Mouse (Mus musculus) small intestine, adult 2 months (tissue): ENCODE data around the gene Lmbr1l.

Experiments used
- CTCF ChIP-seq: fragments of 200-500 bp; IDR thresholded peaks from 2 replicates; pipeline ENCODE4 v1.5.1; 2012; ENCODE audit warnings: low read depth, mild to moderate bottlenecking, control low read depth, inconsistent platforms, low read length, moderate library complexity, mixed read lengths; ENCODE audit not compliant: insufficient replicate concordance, insufficient read length; ENCODE audit errors: extremely low read depth
- POLR2A ChIP-seq: fragments of 200-500 bp; IDR thresholded peaks from 2 replicates; pipeline ENCODE4 v1.6.1; 2012; ENCODE audit warnings: low read depth, mild to moderate bottlenecking, control low read depth, inconsistent platforms, low read length, moderate library complexity

DNA sequence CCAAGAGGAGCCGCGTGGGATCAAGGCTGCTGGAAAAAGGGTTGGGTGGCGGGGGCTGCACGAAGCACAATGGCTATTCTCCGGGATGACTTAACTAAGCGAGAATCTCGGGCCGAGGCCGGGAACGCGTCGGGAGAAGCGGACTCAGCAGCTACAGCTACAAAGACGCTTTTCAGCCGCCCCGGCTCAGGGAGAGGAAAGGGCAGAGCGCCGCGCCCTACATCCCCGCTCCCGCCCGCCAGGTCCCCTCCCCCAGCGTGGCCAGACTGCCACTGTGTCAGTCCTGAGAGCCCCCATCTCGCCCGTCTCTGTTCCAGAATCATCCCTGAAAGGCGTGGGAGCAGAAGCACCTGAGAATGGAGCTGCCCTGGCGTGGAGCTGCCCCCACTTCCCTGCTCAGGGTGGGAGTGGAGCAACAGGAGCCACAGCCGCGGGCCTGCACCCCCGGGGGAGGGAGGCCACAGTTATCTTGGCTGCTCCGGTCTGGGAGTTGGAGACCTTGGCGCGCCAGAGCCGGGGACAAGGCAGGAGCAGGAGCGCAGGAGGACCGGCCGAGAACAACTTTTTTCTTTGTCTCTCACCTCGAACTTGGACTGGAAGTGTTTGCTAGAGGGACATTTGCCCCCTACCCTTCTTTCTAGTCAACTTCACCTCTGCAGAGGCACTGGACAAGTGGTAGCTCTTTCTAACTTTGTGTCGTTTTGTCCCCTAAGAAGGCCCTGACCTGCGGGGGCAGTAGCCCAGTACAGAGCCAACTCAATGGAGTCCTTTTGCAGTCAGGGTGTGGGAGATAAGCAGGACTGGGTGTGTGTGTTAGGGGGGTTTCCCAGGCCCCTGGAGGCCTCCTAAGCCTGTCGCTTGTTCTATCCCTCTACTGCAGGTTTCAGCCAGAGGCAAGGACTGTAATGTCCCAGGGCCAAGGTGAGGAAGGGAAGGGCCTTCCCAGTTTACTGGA lies 22.1 kb downstream of the Lmbr1l start:
- TF ChIP-seq CTCF: no peak
- no peak for TF ChIP-seq POLR2A
